Mouse (Mus musculus) lung, postnatal 0 days (tissue): ENCODE measurements around the gene Etv6. TPM values are rescaled to one million over a fixed set of nuclear protein-coding genes. Genes with fewer than 3 reads are reported as not detected.

Experiments used
- ATAC-seq: fragments of 200-750 bp; cut with Nextera tagmentation; 2 replicates; pipeline ENCODE4 v1.8.0; 2017; ENCODE audit warnings: moderate library complexity
- DNase-seq: peaks from one replicate; pipeline ENCODE4 v3.0.0-alpha.2; 2016; ENCODE audit warnings: low spot score
- H3K27ac ChIP-seq: fragments of 300-500 bp; sonication (generic); 2 replicates; pipeline ENCODE4 v1.5.1; 2014; ENCODE audit warnings: antibody characterized with exemption, mild to moderate bottlenecking, low read length, mixed read lengths
- H3K27me3 ChIP-seq: fragments of 300-500 bp; sonication (generic); replicated peaks from 2 replicates; pipeline ENCODE4 v1.6.1; 2014; ENCODE audit warnings: low read length, mixed read lengths; ENCODE audit not compliant: insufficient read depth
- H3K36me3 ChIP-seq: fragments of 300-500 bp; sonication (generic); 2 replicates; pipeline ENCODE4 v1.6.1; 2014; ENCODE audit warnings: low read length, mixed read lengths; ENCODE audit not compliant: insufficient read depth
- H3K4me1 ChIP-seq: fragments of 300-500 bp; sonication (generic); 2 replicates; pipeline ENCODE4 v1.6.1; 2014; ENCODE audit warnings: antibody characterized with exemption, low read depth, low read length, mixed read lengths; ENCODE audit not compliant: insufficient read depth
- H3K4me2 ChIP-seq: fragments of 300-500 bp; sonication (generic); replicated peaks from 2 replicates; pipeline ENCODE4 v1.6.1; 2014; ENCODE audit warnings: low read depth, mild to moderate bottlenecking, low read length, moderate library complexity, mixed read lengths
- H3K4me3 ChIP-seq: fragments of 300-500 bp; sonication (generic); 2 replicates; pipeline ENCODE4 v1.5.1; 2014; ENCODE audit warnings: low read depth, low read length
- H3K9ac ChIP-seq: fragments of 300-500 bp; sonication (generic); replicated peaks from 2 replicates; pipeline ENCODE4 v1.6.1; 2014; ENCODE audit warnings: low read depth, mild to moderate bottlenecking
- H3K9me3 ChIP-seq: fragments of 300-500 bp; sonication (generic); 2 replicates; pipeline ENCODE4 v1.6.1; 2016; ENCODE audit warnings: low read length, mixed read lengths
- CTCF ChIP-seq: IDR thresholded peaks from 2 replicates; pipeline ENCODE4 v1.5.1; 2016; ENCODE audit warnings: antibody characterized with exemption, mild to moderate bottlenecking
- EP300 ChIP-seq: IDR thresholded peaks from 2 replicates; pipeline ENCODE4 v1.6.1; 2016; ENCODE audit warnings: antibody characterized with exemption, mild to moderate bottlenecking, control low read depth
- WGBS: fragments of 180-500 bp; shearing (Covaris S2); extraction: QIAGEN DNeasy Blood & Tissue Kit; methylation state at CpG from one replicate; pipeline ENCODE4 v1.1.7; 2014; 5-methylcytosine and 5-hydroxymethylcytosine counted together
- polyA plus RNA-seq: library from polyadenylated mRNA; unstranded; fragments of >200 nt; fragmentation: Nextera tagmentation; extraction: Ambion mirVana; gene quantifications from 2 replicates; pipeline ENCODE4 v1.2.1, GENCODE M21; 2015

Etv6 gene
- polyA plus RNA-seq, 1 experiment from 2014 or later: 5.5 TPM

DNA sequence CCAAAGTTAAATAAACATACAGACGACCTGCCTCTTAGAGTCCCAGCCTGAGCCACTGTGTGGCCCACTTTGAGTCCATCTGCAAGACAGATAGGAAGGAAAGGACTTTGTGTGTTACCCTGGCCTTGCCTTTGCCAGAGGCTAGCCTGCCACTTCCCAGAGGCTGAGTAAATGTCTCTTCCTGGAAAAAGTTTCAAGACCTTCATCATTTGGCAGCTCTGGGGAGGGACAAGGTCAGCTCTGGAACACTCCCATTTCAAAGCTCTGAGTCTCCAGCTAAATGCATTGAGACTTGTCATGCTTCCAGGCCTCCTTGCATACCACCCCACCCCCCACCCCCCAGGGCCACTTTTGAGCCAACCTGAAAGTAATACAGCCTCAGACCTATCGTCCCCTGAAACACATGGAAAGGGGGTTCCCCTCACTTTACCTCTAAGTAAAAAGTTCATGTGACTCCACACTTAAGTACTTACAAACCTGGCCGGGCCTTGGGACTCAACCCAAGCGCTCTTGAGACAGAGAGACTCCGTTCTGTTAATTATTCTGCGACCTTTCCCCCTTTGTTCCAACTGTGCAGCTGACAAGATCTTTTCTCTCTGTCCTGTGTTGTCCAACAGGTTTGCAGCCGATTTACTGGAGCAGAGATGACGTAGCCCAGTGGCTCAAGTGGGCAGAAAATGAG lies 186.9 kb downstream of the Etv6 start:
- H3K27ac ChIP-seq: peak overlapping the region; percentile 27; the same call in 1 of the 2 replicates
- WGBS: 40% methylated on average over 8 of the region's 8 CpGs

DNA sequence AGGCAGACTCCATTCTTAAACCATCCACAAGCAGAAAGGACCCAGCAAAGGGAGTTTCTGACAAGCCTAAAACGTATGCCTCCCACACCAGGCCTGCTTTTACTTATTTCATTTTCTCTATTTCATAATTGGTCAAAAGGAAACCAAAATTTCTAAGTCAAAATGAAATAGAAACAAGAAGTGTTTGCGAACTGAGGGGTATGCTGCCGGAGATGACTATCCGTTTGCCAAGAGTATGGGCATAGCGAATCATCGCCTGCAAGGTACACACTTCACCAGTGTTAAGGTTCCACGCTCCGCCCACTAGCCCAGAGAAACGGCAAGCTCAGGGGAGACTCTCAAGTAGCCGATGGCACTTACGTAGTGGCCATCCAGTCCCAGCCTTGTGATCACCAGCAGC lies 190.1 kb downstream of the Etv6 start:
- Histone ChIP-seq H3K4me3 (no peak overlapping the region), H3K36me3 (no peaks in the 10 kb centered on the region), H3K4me1 (peaks cover 6% of the 10 kb centered on the region; the same call in 1 of the 2 replicates), H3K27ac (no peak overlapping the region), H3K9me3 (no peaks in the 10 kb centered on the region), H3K9ac (no peak overlapping the region), H3K27me3 (no peaks in the 10 kb centered on the region), H3K4me2 (no peak overlapping the region)
- ATAC-seq (no peak), DNase-seq (no peak)
- TF ChIP-seq EP300 (no peak), CTCF (no peak)
- WGBS: 72% methylated on average over 11 of the region's 11 CpGs

More for the DNA sequence above, 186.9 kb downstream of the Etv6 start:
- H3K4me3 ChIP-seq: no peak overlapping the region
- H3K4me2 ChIP-seq: no peak overlapping the region
- DNase-seq (peak; percentile 92), ATAC-seq (peak; percentile 94)
- H3K36me3 ChIP-seq: no peaks in the 10 kb centered on the region
- TF ChIP-seq EP300: peak; percentile 92
- TF ChIP-seq CTCF: no peak
- peaks cover 13% of the 10 kb centered on the region; the same call in 1 of the 2 replicates for H3K4me1 ChIP-seq
- H3K9ac ChIP-seq: no peak overlapping the region
- no peaks in the 10 kb centered on the region for H3K27me3 ChIP-seq
- H3K9me3 ChIP-seq: no peaks in the 10 kb centered on the region

DNA sequence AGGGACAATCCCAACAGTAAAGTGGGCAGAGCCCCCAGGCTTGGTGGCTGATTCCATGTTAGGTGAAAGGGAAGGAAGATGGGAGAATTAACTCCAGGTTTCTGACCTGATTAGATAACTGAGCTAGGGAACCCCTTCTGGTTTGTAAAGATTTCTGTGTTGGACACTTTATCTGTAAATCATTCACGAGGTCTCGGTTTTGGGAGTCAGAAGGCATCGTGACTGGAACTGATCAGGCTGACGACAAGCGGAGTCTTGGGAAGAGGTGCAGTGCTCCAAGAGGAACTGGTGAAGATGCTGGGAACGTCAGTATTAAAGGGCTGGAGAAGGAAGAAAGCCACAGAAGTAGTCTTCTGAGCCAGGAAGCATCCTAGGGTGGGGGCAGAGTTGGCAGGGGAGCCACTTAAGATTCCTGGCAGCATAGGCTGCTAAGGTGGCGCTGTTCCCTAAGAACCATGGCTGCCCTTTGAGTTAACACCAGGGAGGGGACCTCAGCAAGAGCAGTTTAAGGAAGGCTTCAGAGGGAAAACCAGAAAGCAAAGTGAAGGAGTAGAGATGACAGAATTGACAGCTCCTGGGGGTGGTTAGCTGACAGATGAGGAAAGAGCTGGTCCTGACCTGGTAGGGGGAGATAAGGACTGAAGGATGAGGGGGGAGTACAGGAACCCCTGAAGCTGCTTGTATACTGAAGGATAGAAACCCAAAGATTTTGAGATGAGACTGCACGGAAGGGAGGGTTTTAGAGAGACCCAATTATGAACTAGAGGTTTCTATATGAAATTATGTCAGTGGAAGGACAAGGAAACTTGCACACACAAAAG lies 191.1 kb downstream of the Etv6 start:
- no peaks in the 10 kb centered on the region for H3K36me3 ChIP-seq
- H3K27ac ChIP-seq: no peak overlapping the region
- H3K4me1 ChIP-seq: peaks cover 6% of the 10 kb centered on the region; the same call in 1 of the 2 replicates
- H3K4me3 ChIP-seq: no peak overlapping the region
- H3K9ac ChIP-seq: no peak overlapping the region
- DNase-seq: peak; percentile 41
- 66% methylated on average over 8 of the region's 8 CpGs for WGBS
- no peak overlapping the region for H3K4me2 ChIP-seq
- no peaks in the 10 kb centered on the region for H3K9me3 ChIP-seq
- TF ChIP-seq CTCF: peak; percentile 59
- no peak for TF ChIP-seq EP300
- H3K27me3 ChIP-seq: no peaks in the 10 kb centered on the region
- no peak for ATAC-seq

DNA sequence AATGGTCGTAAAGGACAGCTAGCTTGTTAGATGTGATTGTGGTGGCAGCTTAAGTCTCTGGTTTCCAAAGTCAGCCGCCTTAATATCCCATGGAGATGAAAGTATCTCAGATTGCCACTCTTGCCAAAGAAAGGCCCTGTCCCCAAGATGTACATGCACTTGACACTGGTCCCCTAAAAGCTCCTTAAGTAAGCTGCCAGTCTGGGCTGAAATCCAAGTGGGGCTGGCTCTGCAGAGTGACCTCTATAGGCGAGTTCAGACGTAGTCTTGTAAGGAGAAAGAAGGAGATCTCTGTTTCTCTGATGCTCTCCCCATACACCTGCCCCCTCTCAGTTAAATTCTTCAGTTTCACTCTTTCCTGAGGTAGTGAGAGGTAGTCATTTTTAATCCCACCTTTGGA lies 200.8 kb downstream of the Etv6 start:
- WGBS: 48% methylated on average over 4 of the region's 4 CpGs
- ATAC-seq: no peak
- no peaks in the 10 kb centered on the region for H3K9me3 ChIP-seq
- peaks cover 4% of the 10 kb centered on the region; the same call in 1 of the 2 replicates for H3K36me3 ChIP-seq
- H3K4me2 ChIP-seq: no peak overlapping the region
- H3K27me3 ChIP-seq: no peaks in the 10 kb centered on the region
- no peak overlapping the region for H3K4me3 ChIP-seq
- DNase-seq: no peak
- no peak overlapping the region for H3K9ac ChIP-seq
- TF ChIP-seq EP300 (no peak), CTCF (peak; percentile 25; the same call in 1 of the 2 replicates)
- no peaks in the 10 kb centered on the region; the same call in 1 of the 2 replicates for H3K4me1 ChIP-seq
- H3K27ac ChIP-seq: no peak overlapping the region

DNA sequence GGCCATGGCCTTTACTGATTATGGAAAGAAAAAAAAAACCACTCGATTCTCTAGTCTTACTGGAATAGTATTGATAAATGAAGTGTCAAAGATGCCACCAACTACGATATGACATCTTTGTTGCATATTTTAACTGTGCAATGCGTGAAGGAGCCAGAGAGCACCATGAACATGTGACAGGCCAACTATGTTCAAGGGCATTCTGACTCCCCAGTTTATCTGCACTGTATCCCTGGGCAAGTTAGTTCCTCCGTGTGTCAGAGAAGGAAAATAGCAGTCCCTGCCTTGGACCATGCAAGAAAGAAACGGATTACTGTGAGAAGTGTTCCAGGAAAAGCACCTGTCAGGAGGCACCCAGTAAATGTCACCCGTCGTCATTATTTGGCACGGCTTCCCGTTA lies 203.0 kb downstream of the Etv6 start:
- H3K27me3 ChIP-seq: no peaks in the 10 kb centered on the region
- WGBS: 65% methylated on average over 9 of the region's 9 CpGs

DNA sequence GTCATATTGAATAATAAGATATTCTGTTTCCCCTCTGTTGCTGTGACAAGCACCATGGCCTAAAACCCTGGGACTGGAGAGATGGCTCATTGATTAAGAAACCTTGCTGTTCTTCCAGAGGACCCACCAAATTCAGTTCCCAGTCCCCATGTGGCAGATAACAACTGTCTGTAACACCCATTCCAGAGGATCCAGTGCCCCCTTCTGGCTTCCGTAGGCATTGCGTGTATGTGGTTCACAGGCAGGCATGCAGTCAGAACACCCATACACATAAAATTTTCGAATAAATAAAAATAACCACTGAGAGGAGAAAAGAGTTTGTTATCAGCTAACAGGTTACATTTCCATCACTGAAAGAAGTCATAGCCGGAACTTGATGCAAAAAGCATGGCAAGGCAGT lies 205.5 kb downstream of the Etv6 start:
- no peaks in the 10 kb centered on the region for H3K9me3 ChIP-seq
- H3K9ac ChIP-seq: no peak overlapping the region
- H3K4me3 ChIP-seq: no peak overlapping the region
- no peak for DNase-seq
- no peak for TF ChIP-seq EP300
- peak; percentile 60 for TF ChIP-seq CTCF
- no peaks in the 10 kb centered on the region for H3K36me3 ChIP-seq
- no peaks in the 10 kb centered on the region for H3K27me3 ChIP-seq
- H3K27ac ChIP-seq: no peak overlapping the region
- H3K4me1 ChIP-seq: peaks cover 7% of the 10 kb centered on the region; the same call in 1 of the 2 replicates
- ATAC-seq: no peak
- WGBS: 97% methylated on average over 4 of the region's 4 CpGs
- H3K4me2 ChIP-seq: no peak overlapping the region

More for the DNA sequence above, 203.0 kb downstream of the Etv6 start:
- Histone ChIP-seq H3K4me3 (no peak overlapping the region), H3K4me1 (peaks cover 7% of the 10 kb centered on the region; the same call in 1 of the 2 replicates), H3K27ac (no peak overlapping the region), H3K9ac (no peak overlapping the region), H3K4me2 (no peak overlapping the region), H3K9me3 (no peaks in the 10 kb centered on the region), H3K36me3 (peaks cover 1% of the 10 kb centered on the region; the same call in 1 of the 2 replicates)
- ATAC-seq (no peak), DNase-seq (no peak)
- TF ChIP-seq EP300 (no peak), CTCF (no peak)
